Mouse (Mus musculus) forebrain, embryonic 13.5 days (tissue): ENCODE measurements around the gene Zranb3. TPM values are rescaled to one million over a fixed set of nuclear protein-coding genes. Genes with fewer than 3 reads are reported as not detected.
A peak's percentile ranks its signal among the peaks of the same experiment; 100 is the strongest.
"Not testable (repeated sequence)": the region's sequence is repeated elsewhere in the genome, so short reads cannot be mapped to it uniquely, and the experiment has no call there.

ENCODE experiments used
- ATAC-seq: fragments of 200-750 bp; cut with Nextera tagmentation; 2 replicates; pipeline ENCODE4 v1.8.0; 2017
- H3K27ac ChIP-seq: fragments of 300-500 bp; sonication (generic); 2 replicates; pipeline ENCODE4 v1.5.1; 2015; ENCODE audit warnings: inconsistent platforms, mild to moderate bottlenecking, moderate library complexity
- H3K27me3 ChIP-seq: fragments of 300-500 bp; sonication (generic); 2 replicates; pipeline ENCODE4 v1.6.1; 2015; ENCODE audit warnings: mild to moderate bottlenecking, inconsistent platforms
- H3K36me3 ChIP-seq: fragments of 300-500 bp; sonication (generic); 2 replicates; pipeline ENCODE4 v1.6.1; 2015; ENCODE audit warnings: mild to moderate bottlenecking, inconsistent platforms; ENCODE audit not compliant: poor library complexity, severe bottlenecking
- H3K4me1 ChIP-seq: fragments of 300-500 bp; sonication (generic); 2 replicates; pipeline ENCODE4 v1.6.1; 2015; ENCODE audit warnings: inconsistent platforms
- H3K4me2 ChIP-seq: fragments of 300-500 bp; sonication (generic); 2 replicates; pipeline ENCODE4 v1.6.1; 2015; ENCODE audit warnings: inconsistent platforms, mild to moderate bottlenecking, moderate library complexity
- H3K4me3 ChIP-seq: fragments of 300-500 bp; sonication (generic); 2 replicates; pipeline ENCODE4 v1.5.1; 2015; ENCODE audit warnings: mild to moderate bottlenecking, inconsistent platforms
- H3K9ac ChIP-seq: fragments of 300-500 bp; sonication (generic); 2 replicates; pipeline ENCODE4 v1.6.1; 2015; ENCODE audit warnings: mild to moderate bottlenecking, inconsistent platforms
- H3K9me3 ChIP-seq: fragments of 300-500 bp; sonication (generic); replicated peaks from 2 replicates; pipeline ENCODE4 v1.6.1; 2016; ENCODE audit warnings: inconsistent platforms
- WGBS: fragments of 180-500 bp; shearing (Covaris S2); methylation state at CpG from one replicate; pipeline ENCODE4 v1.1.7; 2015; 5-methylcytosine and 5-hydroxymethylcytosine counted together
- polyA plus RNA-seq: library from polyadenylated mRNA; unstranded; fragments of >200 nt; fragmentation: Nextera tagmentation; extraction: Ambion mirVana; gene quantifications from 2 replicates; pipeline ENCODE4 v1.2.1, GENCODE M21; 2015

Zranb3 gene
- polyA plus RNA-seq, 1 experiment from 2014 or later: 7.8 TPM

- no peaks in the 10 kb centered on the region for H3K4me1 ChIP-seq
- H3K27ac ChIP-seq: no peak overlapping the region
- H3K9me3 ChIP-seq: no peaks in the 10 kb centered on the region
- H3K27me3 ChIP-seq: no peaks in the 10 kb centered on the region
- H3K4me3 ChIP-seq: no peak overlapping the region
- no peak for ATAC-seq
- 81% methylated on average over 2 of the region's 2 CpGs for WGBS
- H3K36me3 ChIP-seq: no peaks in the 10 kb centered on the region
- H3K9ac ChIP-seq: no peak overlapping the region
- no peak overlapping the region for H3K4me2 ChIP-seq
Measured at GRCm38 (mm10) chr1:127980911-127981559, 121.8 kb downstream of the Zranb3 start.

- WGBS: 88% methylated on average over 1 of the region's 1 CpGs
- H3K9ac ChIP-seq: no peak overlapping the region
- no peaks in the 10 kb centered on the region for H3K27me3 ChIP-seq
- H3K27ac ChIP-seq: no peak overlapping the region
- no peaks in the 10 kb centered on the region for H3K4me1 ChIP-seq
- no peaks in the 10 kb centered on the region for H3K9me3 ChIP-seq
- no peaks in the 10 kb centered on the region for H3K36me3 ChIP-seq
- no peak overlapping the region for H3K4me2 ChIP-seq
- no peak overlapping the region for H3K4me3 ChIP-seq
- no peak for ATAC-seq
Measured at GRCm38 (mm10) chr1:127978125-127978524, 124.7 kb downstream of the Zranb3 start.

- H3K9ac ChIP-seq: no peak overlapping the region
- H3K9me3 ChIP-seq: no peaks in the 10 kb centered on the region
- no peak overlapping the region for H3K4me3 ChIP-seq
- H3K27me3 ChIP-seq: no peaks in the 10 kb centered on the region
- no peaks in the 10 kb centered on the region for H3K4me1 ChIP-seq
- no peak for ATAC-seq
- H3K4me2 ChIP-seq: no peak overlapping the region
- 87% methylated on average over 6 of the region's 6 CpGs for WGBS
- H3K27ac ChIP-seq: no peak overlapping the region
- no peaks in the 10 kb centered on the region for H3K36me3 ChIP-seq
Measured at GRCm38 (mm10) chr1:127976106-127976505, 126.7 kb downstream of the Zranb3 start.

DNA sequence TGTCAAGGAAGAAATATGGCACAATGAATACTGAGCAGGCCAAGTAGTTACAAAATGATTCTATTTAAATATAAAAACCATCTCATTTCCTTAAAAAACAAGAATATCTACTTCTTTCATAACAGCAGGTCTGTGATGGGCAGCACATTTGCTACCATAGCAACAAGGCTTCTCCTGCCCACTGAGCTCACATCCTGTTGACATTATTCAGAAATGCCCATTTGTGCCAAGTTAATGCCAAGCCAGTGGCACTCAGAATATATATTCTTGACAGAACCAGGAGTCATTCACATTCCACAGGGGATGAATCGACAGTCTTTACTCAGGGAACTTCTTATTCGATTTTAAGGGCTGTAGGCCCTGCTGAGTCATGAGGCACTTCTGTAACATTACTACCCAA is 127.2 kb downstream of the Zranb3 start:
- Histone ChIP-seq H3K9ac (no peak overlapping the region), H3K27me3 (no peaks in the 10 kb centered on the region), H3K4me2 (no peak overlapping the region), H3K4me1 (no peaks in the 10 kb centered on the region), H3K36me3 (no peaks in the 10 kb centered on the region), H3K27ac (no peak overlapping the region), H3K4me3 (no peak overlapping the region), H3K9me3 (no peaks in the 10 kb centered on the region)
- no peak for ATAC-seq
- 86% methylated on average over 2 of the region's 2 CpGs for WGBS

- no peak overlapping the region for H3K27ac ChIP-seq
- H3K4me3 ChIP-seq: no peak overlapping the region
- WGBS: 89% methylated on average over 4 of the region's 4 CpGs
- no peaks in the 10 kb centered on the region for H3K4me1 ChIP-seq
- ATAC-seq: no peak
- H3K9me3 ChIP-seq: no peaks in the 10 kb centered on the region
- H3K9ac ChIP-seq: no peak overlapping the region
- no peak overlapping the region for H3K4me2 ChIP-seq
- H3K36me3 ChIP-seq: no peaks in the 10 kb centered on the region
- no peaks in the 10 kb centered on the region for H3K27me3 ChIP-seq
Measured at GRCm38 (mm10) chr1:127974082-127974481, 128.8 kb downstream of the Zranb3 start.

DNA sequence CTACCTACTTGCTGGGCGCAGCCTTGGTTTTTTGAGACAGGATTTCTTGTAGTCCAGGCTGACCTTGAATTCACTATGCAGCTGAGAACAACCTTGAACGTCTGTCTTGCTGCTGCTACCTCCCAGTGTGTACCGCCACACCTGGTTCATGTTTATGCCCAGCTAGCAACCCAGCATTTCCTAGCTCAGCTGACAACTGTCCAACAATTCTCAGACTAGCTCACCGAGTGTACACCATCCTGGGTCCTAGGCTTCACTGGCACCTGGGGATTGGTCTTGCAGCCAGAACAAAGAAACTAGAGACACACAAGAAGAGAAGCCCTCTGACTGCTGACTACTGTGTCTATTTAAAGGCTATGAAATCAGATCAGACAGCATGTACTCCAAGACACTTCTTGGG is 132.0 kb downstream of the Zranb3 start:
- H3K4me3 ChIP-seq: no peak overlapping the region
- no peak overlapping the region for H3K4me2 ChIP-seq
- ATAC-seq: no peak
- no peak overlapping the region for H3K9ac ChIP-seq
- H3K27me3 ChIP-seq: no peaks in the 10 kb centered on the region
- no peak overlapping the region for H3K27ac ChIP-seq
- H3K36me3 ChIP-seq: no peaks in the 10 kb centered on the region
- no peaks in the 10 kb centered on the region for H3K4me1 ChIP-seq
- WGBS: 90% methylated on average over 4 of the region's 4 CpGs
- H3K9me3 ChIP-seq: no peaks in the 10 kb centered on the region

DNA sequence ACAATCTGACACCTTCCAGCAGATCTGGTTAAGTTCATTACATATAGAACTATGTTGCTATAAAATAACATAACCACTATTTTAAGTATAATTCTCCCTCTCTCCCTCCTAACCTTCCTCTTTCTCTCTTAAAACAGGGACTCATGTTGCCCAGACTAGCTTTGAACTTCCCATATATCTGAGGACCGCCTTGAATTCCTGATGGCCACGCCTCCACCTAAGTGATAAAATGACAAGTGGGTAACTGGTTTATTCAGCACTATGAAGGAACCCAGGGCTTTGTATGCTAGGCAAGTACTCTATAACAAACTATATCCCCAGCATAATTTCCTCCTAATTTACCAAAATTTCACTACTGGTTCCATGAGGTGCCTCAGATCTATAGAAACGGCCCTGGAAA is 139.5 kb downstream of the Zranb3 start:
- ATAC-seq: no peak

DNA sequence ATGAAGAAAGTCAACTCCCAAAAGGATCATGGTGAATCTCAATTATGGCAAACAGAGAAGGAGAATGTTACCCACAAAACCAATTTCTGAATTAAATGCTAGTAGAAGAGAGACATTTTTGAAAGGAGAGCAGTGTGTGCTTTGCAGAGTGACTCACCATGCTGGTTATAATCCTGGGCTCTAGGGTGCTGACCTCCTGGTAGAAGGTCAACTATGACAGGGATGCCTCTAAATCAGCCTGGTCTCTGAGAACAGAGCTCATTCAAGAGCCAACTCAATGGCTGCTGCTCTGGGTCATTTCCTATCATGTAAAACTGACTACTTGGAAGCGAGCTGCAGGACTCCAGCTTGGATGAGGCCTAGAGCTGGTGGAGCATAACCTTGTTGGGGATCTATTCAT is 141.7 kb downstream of the Zranb3 start:
- WGBS: 100% methylated on average over 1 of the region's 1 CpGs
- Histone ChIP-seq H3K27me3 (no peaks in the 10 kb centered on the region), H3K4me3 (no peak overlapping the region), H3K9ac (no peak overlapping the region), H3K9me3 (no peaks in the 10 kb centered on the region), H3K4me1 (peaks cover 15% of the 10 kb centered on the region), H3K4me2 (no peak overlapping the region), H3K27ac (no peak overlapping the region), H3K36me3 (peaks cover 5% of the 10 kb centered on the region; the same call in 1 of the 2 replicates)
- ATAC-seq: no peak

More for the DNA sequence above, 139.5 kb downstream of the Zranb3 start:
- Histone ChIP-seq H3K9ac (no peak overlapping the region), H3K27ac (no peak overlapping the region), H3K36me3 (peaks cover 2% of the 10 kb centered on the region; the same call in 1 of the 2 replicates), H3K4me1 (peaks cover 15% of the 10 kb centered on the region), H3K4me3 (no peak overlapping the region), H3K9me3 (no peaks in the 10 kb centered on the region), H3K27me3 (no peaks in the 10 kb centered on the region), H3K4me2 (no peak overlapping the region)
- 92% methylated on average over 3 of the region's 3 CpGs for WGBS

DNA sequence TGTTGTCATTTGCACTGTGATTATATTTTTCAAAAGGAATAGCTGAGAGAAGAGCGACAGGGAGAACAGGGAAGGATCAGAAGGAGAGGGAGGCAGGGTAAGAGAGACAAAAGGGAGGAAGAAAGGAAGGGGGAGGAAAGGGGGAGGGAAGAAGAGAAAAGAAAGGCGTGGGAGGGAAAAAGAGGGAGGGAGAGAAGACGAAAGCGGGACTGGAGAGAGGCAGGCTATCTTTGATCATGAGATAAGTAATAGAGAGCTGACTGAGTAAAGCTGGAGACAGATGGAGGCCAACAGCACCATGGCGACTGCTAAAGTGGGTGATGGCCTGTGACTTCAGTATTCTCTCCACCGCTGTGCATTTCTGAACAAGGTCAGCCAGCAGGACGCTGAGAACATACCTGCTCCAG is 143.5 kb downstream of the Zranb3 start:
- peak overlapping the region; percentile 57 for H3K27ac ChIP-seq
- WGBS: 28% methylated on average over 7 of the region's 7 CpGs
- peaks cover 15% of the 10 kb centered on the region for H3K4me1 ChIP-seq
- ATAC-seq: peak; percentile 61
- H3K9me3 ChIP-seq: no peaks in the 10 kb centered on the region
- H3K9ac ChIP-seq: no peak overlapping the region
- H3K27me3 ChIP-seq: no peaks in the 10 kb centered on the region
- no peak overlapping the region for H3K4me3 ChIP-seq
- H3K36me3 ChIP-seq: peaks cover 9% of the 10 kb centered on the region; the same call in 1 of the 2 replicates
- no peak overlapping the region for H3K4me2 ChIP-seq

DNA sequence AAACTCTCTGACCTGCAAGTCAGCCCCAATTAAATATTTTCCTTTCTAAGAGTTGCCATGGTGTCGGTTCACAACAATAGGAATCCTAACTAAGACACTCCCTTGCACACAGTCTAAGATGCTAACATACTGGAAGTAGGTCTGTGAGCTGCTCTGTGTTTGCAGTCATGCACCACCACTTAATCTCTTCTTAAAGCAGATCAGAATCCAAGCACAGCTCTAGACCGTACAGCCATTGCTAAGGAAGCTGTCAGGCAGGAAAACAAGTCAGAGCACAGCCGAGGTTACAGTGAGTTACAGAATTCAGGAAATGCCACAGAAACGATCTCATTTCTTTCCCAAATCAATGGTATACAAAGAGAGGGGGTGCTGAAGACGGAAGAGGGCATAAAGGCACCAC is 144.0 kb downstream of the Zranb3 start:
- Histone ChIP-seq H3K9me3 (no peaks in the 10 kb centered on the region), H3K4me1 (peaks cover 15% of the 10 kb centered on the region), H3K4me3 (no peak overlapping the region), H3K36me3 (peaks cover 9% of the 10 kb centered on the region; the same call in 1 of the 2 replicates), H3K27me3 (no peaks in the 10 kb centered on the region), H3K9ac (no peak overlapping the region), H3K4me2 (no peak overlapping the region), H3K27ac (peak overlapping the region; percentile 57)
- ATAC-seq: peak; percentile 70
- WGBS: 28% methylated on average over 5 of the region's 5 CpGs

DNA sequence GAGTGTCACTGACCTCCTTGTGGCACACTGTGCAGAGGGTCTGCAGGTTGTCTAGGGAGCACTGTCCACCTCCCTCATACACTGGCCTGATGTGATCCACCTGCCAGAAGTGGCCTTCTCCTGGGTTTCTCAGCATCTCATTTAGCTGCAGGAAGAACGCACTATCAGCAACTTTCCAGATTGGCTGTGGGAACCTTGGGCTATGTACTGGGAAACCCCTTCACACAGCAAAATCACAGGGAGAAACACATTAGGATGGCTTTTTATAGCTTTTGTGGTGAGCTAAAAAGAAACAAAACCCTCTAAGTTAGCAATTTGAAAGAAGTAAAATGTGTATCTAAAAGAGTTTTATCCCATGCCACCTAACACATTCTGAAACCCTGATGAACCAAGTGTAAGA is 146.3 kb downstream of the Zranb3 start:
- Histone ChIP-seq H3K9me3 (no peaks in the 10 kb centered on the region), H3K27me3 (no peaks in the 10 kb centered on the region), H3K4me1 (peaks cover 15% of the 10 kb centered on the region), H3K27ac (no peak overlapping the region), H3K36me3 (peaks cover 18% of the 10 kb centered on the region), H3K4me3 (no peak overlapping the region), H3K9ac (no peak overlapping the region), H3K4me2 (no peak overlapping the region)
- ATAC-seq: no peak
- 93% methylated on average over 1 of the region's 1 CpGs for WGBS

GRCm38 (mm10) chr1:127954800-127955199 is 148.0 kb downstream of the Zranb3 start:
- Histone ChIP-seq H3K9me3 (no peaks in the 10 kb centered on the region), H3K4me1 (peaks cover 14% of the 10 kb centered on the region), H3K4me2 (no peak overlapping the region), H3K9ac (no peak overlapping the region), H3K4me3 (no peak overlapping the region), H3K27me3 (no peaks in the 10 kb centered on the region), H3K27ac (no peak overlapping the region), H3K36me3 (peaks cover 16% of the 10 kb centered on the region)
- no peak for ATAC-seq
- WGBS: 85% methylated on average over 4 of the region's 4 CpGs

DNA sequence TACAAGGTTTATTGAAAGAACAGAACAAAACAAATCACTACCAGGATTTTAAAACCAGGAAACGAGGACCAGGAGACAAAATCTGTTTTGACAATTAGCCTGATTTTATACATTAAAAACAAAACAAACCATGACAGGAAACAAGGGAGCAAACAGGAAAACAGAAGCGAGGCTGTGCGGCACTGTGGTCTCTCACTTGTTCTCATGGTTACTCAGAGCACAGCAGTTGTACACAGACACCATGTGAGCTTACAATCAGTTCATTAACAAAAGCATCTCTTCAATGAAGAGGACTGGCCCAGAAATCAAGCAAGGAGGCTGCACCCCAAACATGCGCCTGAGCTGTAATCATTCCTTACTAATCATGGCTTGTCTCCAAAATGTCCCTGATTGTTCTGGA is 148.6 kb downstream of the Zranb3 start:
- not testable (repeated sequence) for H3K27ac ChIP-seq, H3K9ac ChIP-seq, H3K9me3 ChIP-seq, H3K4me2 ChIP-seq, H3K4me1 ChIP-seq, H3K27me3 ChIP-seq, H3K4me3 ChIP-seq, ATAC-seq
- H3K36me3 ChIP-seq: peaks cover 16% of the 10 kb centered on the region
- WGBS: 84% methylated on average over 4 of the region's 4 CpGs
